ENCODE assay signal across 39 mouse cellular contexts in genomic region chr8:43163255-43163654, GRCm38 (mm10). TPM values are rescaled to one million over a fixed set of nuclear protein-coding genes. Genes with fewer than 3 reads are reported as not detected.
"Had no signal": no experiment of that assay in that cellular context is flagged by ENCODE, and none has a peak within 500 bp of the region (broad histone marks: within the 10 kb centered on the region; RNA-seq: fewer than 3 reads in every experiment).

No protein-coding gene starts in this region.

- H3K27me3 ChIP-seq: heart, embryonic 12.5 days; hindbrain, embryonic 13.5 days; hindbrain, embryonic 15.5 days; kidney, embryonic 15.5 days; limb, embryonic 13.5 days; limb, embryonic 15.5 days; liver, embryonic 12.5 days had no signal

- H3K27ac ChIP-seq: gastrocnemius, adult 2 months; heart, adult 2 months; hindbrain, embryonic 13.5 days; hindbrain, embryonic 15.5 days; hindbrain, postnatal 0 days; kidney, embryonic 15.5 days; kidney, postnatal 0 days; layer of hippocampus, adult 2 months; limb, embryonic 13.5 days; limb, embryonic 15.5 days; liver, embryonic 12.5 days had no signal

- H3K36me3 ChIP-seq: heart, embryonic 12.5 days; hindbrain, embryonic 13.5 days; hindbrain, embryonic 15.5 days; kidney, embryonic 15.5 days; limb, embryonic 13.5 days; limb, embryonic 15.5 days; liver, embryonic 12.5 days had no signal

- H3K4me2 ChIP-seq: heart, embryonic 12.5 days; hindbrain, embryonic 13.5 days; hindbrain, embryonic 15.5 days; kidney, embryonic 15.5 days; limb, embryonic 13.5 days; limb, embryonic 15.5 days; liver, embryonic 12.5 days had no signal

- H3K4me1 ChIP-seq: heart, embryonic 12.5 days; hindbrain, embryonic 13.5 days; hindbrain, embryonic 15.5 days; kidney, embryonic 15.5 days; limb, embryonic 13.5 days; limb, embryonic 15.5 days; liver, embryonic 12.5 days had no signal

- H3K9ac ChIP-seq: heart, embryonic 12.5 days; hindbrain, embryonic 13.5 days; hindbrain, embryonic 15.5 days; kidney, embryonic 15.5 days; limb, embryonic 13.5 days; limb, embryonic 15.5 days; liver, embryonic 12.5 days had no signal

- ATAC-seq: forebrain, embryonic 16.5 days; hindbrain, postnatal 0 days; intestine, embryonic 16.5 days; liver, embryonic 12.5 days had no signal

- H3K4me3 ChIP-seq: gastrocnemius, adult 2 months; heart, adult 2 months; heart, embryonic 12.5 days; hindbrain, embryonic 13.5 days; hindbrain, embryonic 15.5 days; kidney, embryonic 15.5 days; layer of hippocampus, adult 2 months; limb, embryonic 13.5 days; limb, embryonic 15.5 days; liver, embryonic 12.5 days had no signal

- DNase-seq: gastrocnemius, adult 2 months; gastrocnemius, postnatal 10 days; gastrocnemius, postnatal 25 days; heart, adult 2 months; heart, postnatal 10 days; heart, postnatal 4 days; kidney, adult 11 months; kidney, adult 2 months; kidney, adult 9 months; kidney, postnatal 14 days; kidney, postnatal 36 days; left cerebral cortex, postnatal 4 days had no signal

- H3K9me3 ChIP-seq: heart, embryonic 12.5 days; hindbrain, embryonic 13.5 days; hindbrain, embryonic 15.5 days; kidney, embryonic 15.5 days; limb, embryonic 13.5 days; limb, embryonic 15.5 days; liver, embryonic 12.5 days had no signal

RNA-seq across cellular contexts. Expression of gene Triml2, which starts 17.1 kb away (rescaled TPM):
- total RNA-seq: gastrocnemius, adult 2 months; gastrocnemius, postnatal 10 days; gastrocnemius, postnatal 25 days; heart, adult 2 months; heart, postnatal 10 days; heart, postnatal 25 days; heart, postnatal 4 days; hindbrain, postnatal 0 days; layer of hippocampus, adult 2 months; layer of hippocampus, postnatal 25 days; left cerebral cortex, adult 18-20 months; left cerebral cortex, adult 8-10 months; left cerebral cortex, postnatal 25 days; left cerebral cortex, postnatal 4 days; liver, adult 2 months had no signal
- polyA plus RNA-seq: forebrain, embryonic 16.5 days; gonadal fat pad, adult 2 months; heart, adult 2 months; heart, embryonic 14.5 days; heart, embryonic 16.5 days; hindbrain, embryonic 11.5 days; hindbrain, embryonic 13.5 days; hindbrain, embryonic 15.5 days; hindbrain, postnatal 0 days; intestine, embryonic 14.5 days; intestine, embryonic 16.5 days; kidney, adult 2 months; kidney, embryonic 15.5 days; kidney, postnatal 0 days; limb, embryonic 11.5 days; limb, embryonic 13.5 days; limb, embryonic 15.5 days; liver, adult 2 months; liver, embryonic 12.5 days had no signal

RNA-seq across cellular contexts. Expression of gene Triml1, which starts 22.0 kb away (rescaled TPM):
- total RNA-seq: gastrocnemius, adult 2 months; gastrocnemius, postnatal 10 days; gastrocnemius, postnatal 25 days; heart, adult 2 months; heart, postnatal 10 days; heart, postnatal 25 days; heart, postnatal 4 days; hindbrain, postnatal 0 days; layer of hippocampus, adult 2 months; layer of hippocampus, postnatal 10 days; layer of hippocampus, postnatal 25 days; left cerebral cortex, adult 18-20 months; left cerebral cortex, adult 8-10 months; left cerebral cortex, postnatal 10 days; left cerebral cortex, postnatal 25 days; left cerebral cortex, postnatal 4 days; liver, adult 2 months had no signal
- polyA plus RNA-seq: forebrain, embryonic 16.5 days; frontal cortex, adult 2 months; heart, embryonic 12.5 days; heart, embryonic 14.5 days; heart, embryonic 16.5 days; hindbrain, embryonic 11.5 days; hindbrain, embryonic 13.5 days; hindbrain, embryonic 15.5 days; hindbrain, postnatal 0 days; intestine, embryonic 14.5 days; intestine, embryonic 16.5 days; kidney, adult 2 months; kidney, embryonic 15.5 days; kidney, postnatal 0 days; limb, embryonic 11.5 days; limb, embryonic 13.5 days; limb, embryonic 15.5 days; liver, adult 2 months; liver, embryonic 12.5 days had no signal
